Mouse (Mus musculus) lung, postnatal 0 days (tissue): ENCODE measurements at regions not wholly inside any gene's neighbourhood (a gene's known extent, or its start where the extent isn't known, plus 50 kb on each side); places are given as distances from the start of the nearest gene placed in this dataset.

ENCODE experiments used
- ATAC-seq: fragments of 200-750 bp; cut with Nextera tagmentation; 2 replicates; pipeline ENCODE4 v1.8.0; 2017; ENCODE audit warnings: moderate library complexity
- DNase-seq: peaks from one replicate; pipeline ENCODE4 v3.0.0-alpha.2; 2016; ENCODE audit warnings: low spot score
- H3K27ac ChIP-seq: fragments of 300-500 bp; sonication (generic); 2 replicates; pipeline ENCODE4 v1.5.1; 2014; ENCODE audit warnings: antibody characterized with exemption, mild to moderate bottlenecking, low read length, mixed read lengths
- H3K27me3 ChIP-seq: fragments of 300-500 bp; sonication (generic); replicated peaks from 2 replicates; pipeline ENCODE4 v1.6.1; 2014; ENCODE audit warnings: low read length, mixed read lengths; ENCODE audit not compliant: insufficient read depth
- H3K36me3 ChIP-seq: fragments of 300-500 bp; sonication (generic); 2 replicates; pipeline ENCODE4 v1.6.1; 2014; ENCODE audit warnings: low read length, mixed read lengths; ENCODE audit not compliant: insufficient read depth
- H3K4me1 ChIP-seq: fragments of 300-500 bp; sonication (generic); 2 replicates; pipeline ENCODE4 v1.6.1; 2014; ENCODE audit warnings: antibody characterized with exemption, low read depth, low read length, mixed read lengths; ENCODE audit not compliant: insufficient read depth
- H3K4me2 ChIP-seq: fragments of 300-500 bp; sonication (generic); replicated peaks from 2 replicates; pipeline ENCODE4 v1.6.1; 2014; ENCODE audit warnings: low read depth, mild to moderate bottlenecking, low read length, moderate library complexity, mixed read lengths
- H3K4me3 ChIP-seq: fragments of 300-500 bp; sonication (generic); 2 replicates; pipeline ENCODE4 v1.5.1; 2014; ENCODE audit warnings: low read depth, low read length
- H3K9ac ChIP-seq: fragments of 300-500 bp; sonication (generic); replicated peaks from 2 replicates; pipeline ENCODE4 v1.6.1; 2014; ENCODE audit warnings: low read depth, mild to moderate bottlenecking
- H3K9me3 ChIP-seq: fragments of 300-500 bp; sonication (generic); 2 replicates; pipeline ENCODE4 v1.6.1; 2016; ENCODE audit warnings: low read length, mixed read lengths
- CTCF ChIP-seq: IDR thresholded peaks from 2 replicates; pipeline ENCODE4 v1.5.1; 2016; ENCODE audit warnings: antibody characterized with exemption, mild to moderate bottlenecking
- EP300 ChIP-seq: IDR thresholded peaks from 2 replicates; pipeline ENCODE4 v1.6.1; 2016; ENCODE audit warnings: antibody characterized with exemption, mild to moderate bottlenecking, control low read depth
- WGBS: fragments of 180-500 bp; shearing (Covaris S2); extraction: QIAGEN DNeasy Blood & Tissue Kit; methylation state at CpG from one replicate; pipeline ENCODE4 v1.1.7; 2014; 5-methylcytosine and 5-hydroxymethylcytosine counted together

DNA sequence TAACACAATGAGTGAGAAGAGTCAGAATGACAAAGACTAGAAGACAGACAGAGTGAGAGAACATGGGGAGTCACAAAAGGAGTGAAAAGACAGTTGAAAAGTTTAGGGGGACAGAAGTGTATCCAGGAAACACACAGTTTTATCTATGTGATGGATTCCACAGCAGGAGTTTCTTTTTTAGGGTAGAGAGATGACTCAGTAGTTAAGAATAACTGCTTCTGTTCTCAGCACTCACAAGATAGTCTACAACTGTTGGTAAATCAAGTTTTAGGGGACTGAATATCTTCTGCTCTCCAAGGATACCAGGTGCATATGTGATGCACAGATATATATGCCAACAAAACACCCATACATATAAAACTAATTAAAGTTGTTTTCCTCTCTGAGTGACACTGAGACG is 210.7 kb downstream of the Hace1 start:
- no peak overlapping the region for H3K4me3 ChIP-seq
- ATAC-seq (no peak), DNase-seq (no peak)
- H3K9me3 ChIP-seq: no peaks in the 10 kb centered on the region
- no peak overlapping the region for H3K27ac ChIP-seq
- H3K4me2 ChIP-seq: no peak overlapping the region
- H3K36me3 ChIP-seq: no peaks in the 10 kb centered on the region
- no peaks in the 10 kb centered on the region for H3K4me1 ChIP-seq
- no peak overlapping the region for H3K9ac ChIP-seq
- TF ChIP-seq CTCF (no peak), EP300 (no peak)
- WGBS: 72% methylated on average over 1 of the region's 1 CpGs
- no peaks in the 10 kb centered on the region for H3K27me3 ChIP-seq

DNA sequence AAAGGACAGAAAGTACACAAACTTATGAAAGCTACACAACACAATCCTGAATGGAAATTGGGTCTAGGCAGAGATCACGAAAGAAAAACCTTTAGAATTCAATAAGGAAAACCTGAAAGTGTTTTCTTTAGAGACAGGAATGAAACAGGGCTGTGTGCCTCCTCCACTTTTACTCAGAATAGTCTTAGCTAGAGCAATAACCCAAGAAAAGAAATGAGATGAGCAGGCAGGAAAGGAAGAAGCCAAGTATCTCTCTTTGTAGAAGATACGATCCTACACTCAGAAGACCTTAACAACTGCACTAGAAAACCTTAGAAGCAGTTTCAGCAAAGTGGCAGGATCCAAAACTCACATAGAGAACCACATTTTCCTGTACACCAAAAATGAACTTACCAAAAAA is 218.0 kb downstream of the Hace1 start:
- TF ChIP-seq CTCF (no peak), EP300 (no peak)
- 83% methylated on average over 2 of the region's 2 CpGs for WGBS
- Histone ChIP-seq H3K36me3 (no peaks in the 10 kb centered on the region), H3K27me3 (no peaks in the 10 kb centered on the region), H3K9ac (no peak overlapping the region), H3K27ac (no peak overlapping the region), H3K4me1 (no peaks in the 10 kb centered on the region), H3K4me3 (no peak overlapping the region), H3K9me3 (no peaks in the 10 kb centered on the region), H3K4me2 (no peak overlapping the region)
- no peak for DNase-seq
- no peak for ATAC-seq

DNA sequence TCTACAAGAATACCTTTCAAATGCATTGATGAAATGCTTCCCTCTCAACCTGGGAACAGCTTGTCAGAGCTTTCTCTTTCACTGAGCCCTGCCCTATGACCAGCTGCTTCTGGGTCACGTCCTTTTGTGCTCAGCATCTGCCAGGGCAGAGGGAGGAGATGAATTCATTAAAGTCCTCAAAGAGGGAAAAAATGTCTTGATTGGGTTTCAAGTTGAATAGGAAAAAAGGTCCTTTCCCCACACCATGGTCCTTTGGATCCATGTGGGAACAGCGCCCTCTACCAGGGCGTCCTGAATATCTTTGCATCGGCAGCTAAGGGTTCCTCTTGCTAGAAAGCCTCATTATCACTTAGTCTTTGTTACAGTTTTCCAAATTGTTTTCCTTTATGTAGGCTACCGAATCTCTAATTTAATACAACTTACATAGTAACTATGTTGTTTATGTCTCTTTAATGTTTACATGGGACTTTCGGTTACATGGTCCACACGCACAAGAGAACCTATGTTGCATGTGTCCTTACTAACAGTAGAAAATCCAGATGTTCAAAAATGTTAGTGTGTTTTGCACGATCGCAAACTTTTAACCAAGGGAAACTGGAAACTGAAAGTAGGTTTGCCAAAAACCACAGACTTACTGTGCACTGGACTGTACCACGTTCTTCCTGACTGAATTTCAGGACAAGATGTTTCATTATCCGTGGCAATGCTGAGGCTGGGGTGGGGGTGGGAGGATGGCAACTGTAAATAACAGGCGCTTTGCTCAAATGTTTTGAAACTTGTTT is 222.6 kb downstream of the Hace1 start:
- peak; percentile 43 for DNase-seq
- no peak for ATAC-seq
- Histone ChIP-seq H3K36me3 (no peaks in the 10 kb centered on the region), H3K9me3 (no peaks in the 10 kb centered on the region), H3K4me3 (no peak overlapping the region), H3K9ac (no peak overlapping the region), H3K4me1 (no peaks in the 10 kb centered on the region; the same call in 1 of the 2 replicates), H3K27me3 (no peaks in the 10 kb centered on the region), H3K4me2 (no peak overlapping the region), H3K27ac (no peak overlapping the region)
- 52% methylated on average over 12 of the region's 12 CpGs for WGBS
- TF ChIP-seq CTCF (peak; percentile 76), EP300 (no peak)

DNA sequence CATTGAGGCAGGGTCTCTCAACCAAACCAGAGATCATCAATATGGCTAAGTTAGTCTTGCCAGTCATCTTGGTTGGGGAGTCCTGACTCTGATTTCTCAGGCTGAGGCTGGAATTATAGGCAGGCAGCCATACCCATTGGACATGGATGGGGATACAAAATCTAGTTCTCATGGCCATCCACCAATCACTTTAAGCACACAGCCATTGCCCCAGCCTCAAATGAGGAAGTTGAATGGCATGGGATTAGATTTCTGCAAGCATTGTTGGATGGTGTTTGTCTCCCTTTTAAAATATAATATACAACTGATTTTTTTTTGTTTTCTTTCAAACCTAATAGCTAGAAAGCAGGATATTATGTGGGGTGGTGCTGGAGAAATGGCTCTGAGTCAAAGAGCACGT is 223.8 kb downstream of the Hace1 start:
- WGBS: 24% methylated on average over 1 of the region's 1 CpGs
- H3K4me3 ChIP-seq: no peak overlapping the region
- H3K36me3 ChIP-seq: no peaks in the 10 kb centered on the region
- H3K9ac ChIP-seq: no peak overlapping the region
- DNase-seq: no peak
- no peak overlapping the region for H3K27ac ChIP-seq
- no peaks in the 10 kb centered on the region for H3K9me3 ChIP-seq
- H3K27me3 ChIP-seq: no peaks in the 10 kb centered on the region
- H3K4me1 ChIP-seq: no peaks in the 10 kb centered on the region; the same call in 1 of the 2 replicates
- no peak overlapping the region for H3K4me2 ChIP-seq
- no peak for TF ChIP-seq CTCF
- TF ChIP-seq EP300: no peak
- no peak for ATAC-seq

DNA sequence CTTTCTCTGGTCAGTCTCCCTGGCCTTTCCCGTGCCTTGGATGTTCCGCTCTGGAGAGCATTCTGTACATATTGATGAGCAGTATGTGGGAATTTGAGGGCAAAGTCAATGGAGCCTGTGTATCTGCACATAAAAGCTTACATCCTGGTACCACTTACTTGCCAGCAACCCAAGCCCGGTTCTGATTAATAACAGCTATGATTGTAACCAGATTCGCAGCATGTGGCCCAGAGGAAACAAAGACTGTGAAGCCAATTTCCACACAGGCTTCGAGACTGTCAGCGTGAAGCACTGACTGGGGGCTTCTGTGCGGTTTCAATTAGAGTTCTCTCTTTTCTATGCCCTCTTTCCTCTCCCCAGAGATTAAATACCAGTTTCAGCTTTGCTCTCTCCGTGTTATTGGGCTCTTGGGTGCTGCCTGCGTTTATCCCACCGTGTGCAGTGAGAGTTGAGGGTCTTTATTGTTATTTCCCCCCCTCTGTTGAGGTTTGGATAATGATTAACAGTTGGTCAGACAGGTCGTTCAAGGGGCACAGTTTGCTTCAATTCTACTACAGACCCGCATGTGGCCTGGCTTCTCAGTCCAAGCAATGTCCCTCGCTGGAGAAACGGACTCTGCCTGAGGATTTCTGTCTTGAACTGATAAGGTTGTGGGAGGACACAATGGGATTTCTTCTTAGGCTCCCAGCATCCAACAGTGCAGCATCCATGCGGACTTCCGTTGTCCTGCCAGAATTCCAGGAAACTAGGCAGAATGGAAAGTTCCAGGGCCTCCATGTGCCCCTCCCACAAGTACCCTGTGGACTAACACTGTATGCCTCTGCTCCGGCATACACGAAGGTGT is 229.6 kb downstream of the Hace1 start:
- DNase-seq (no peak), ATAC-seq (no peak)
- H3K27ac ChIP-seq: no peak overlapping the region
- no peak overlapping the region for H3K9ac ChIP-seq
- no peaks in the 10 kb centered on the region for H3K27me3 ChIP-seq
- H3K4me3 ChIP-seq: no peak overlapping the region
- WGBS: 50% methylated on average over 18 of the region's 18 CpGs
- H3K4me2 ChIP-seq: no peak overlapping the region
- H3K4me1 ChIP-seq: no peaks in the 10 kb centered on the region; the same call in 1 of the 2 replicates
- no peaks in the 10 kb centered on the region for H3K9me3 ChIP-seq
- no peaks in the 10 kb centered on the region for H3K36me3 ChIP-seq
- TF ChIP-seq EP300: no peak
- no peak for TF ChIP-seq CTCF

DNA sequence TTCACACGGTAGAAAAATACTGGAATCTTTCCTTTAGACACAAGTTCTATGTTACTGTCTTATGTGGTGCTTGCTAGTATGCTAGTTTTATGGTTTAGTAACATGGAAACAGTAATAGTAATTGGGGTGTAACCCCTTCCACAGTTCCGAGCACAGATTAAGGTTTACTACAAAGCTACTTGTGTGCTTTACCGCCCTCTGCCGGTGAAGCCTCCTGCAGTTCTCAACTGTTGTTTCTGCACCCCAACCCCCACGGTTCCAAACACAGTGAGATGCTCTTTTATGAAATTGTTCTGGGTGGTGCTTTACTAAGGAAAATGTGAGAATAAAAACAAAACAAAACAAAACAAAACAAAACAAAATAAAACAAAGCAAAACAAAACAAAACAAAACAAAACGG is 234.3 kb downstream of the Hace1 start:
- DNase-seq: peak; percentile 22
- 51% methylated on average over 6 of the region's 6 CpGs for WGBS
- TF ChIP-seq EP300 (no peak), CTCF (peak; percentile 51)
- Histone ChIP-seq H3K4me2 (no peak overlapping the region), H3K27ac (no peak overlapping the region), H3K36me3 (no peaks in the 10 kb centered on the region), H3K9ac (no peak overlapping the region), H3K4me3 (no peak overlapping the region), H3K9me3 (no peaks in the 10 kb centered on the region), H3K27me3 (no peaks in the 10 kb centered on the region), H3K4me1 (no peaks in the 10 kb centered on the region)
- no peak for ATAC-seq
